Mouse (Mus musculus): Measurements from ENCODE around the gene Gm10521.
"Not testable (repeated sequence)": the region's sequence is repeated elsewhere in the genome, so short reads cannot be mapped to it uniquely, and the experiment has no call there.

Gm10521 gene

DNA sequence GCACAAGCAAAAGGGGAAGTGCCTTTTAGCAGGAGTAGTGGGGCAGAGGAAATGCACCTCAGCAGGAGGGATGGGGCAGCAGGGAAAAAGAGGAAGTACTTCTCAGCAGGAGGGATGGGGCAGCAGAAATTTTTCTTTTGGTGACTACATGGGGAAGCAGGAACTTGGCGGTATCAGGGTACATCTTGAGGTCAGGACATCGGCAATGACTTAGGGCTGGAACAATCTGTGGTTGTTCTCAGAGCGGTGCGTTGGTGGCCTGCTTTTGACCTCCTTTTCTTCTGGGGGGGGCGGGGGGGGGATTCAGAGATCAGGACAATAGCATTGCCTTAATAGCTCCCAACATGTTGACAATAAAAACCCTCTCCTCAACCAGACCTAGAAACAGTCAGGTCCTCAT lies at the start of gene Gm10521:
Gene Gm10521 (plus strand): TSS at position 301 of the 400 bp plus-strand sequence.
- DNase-seq = not testable (repeated sequence)

DNA sequence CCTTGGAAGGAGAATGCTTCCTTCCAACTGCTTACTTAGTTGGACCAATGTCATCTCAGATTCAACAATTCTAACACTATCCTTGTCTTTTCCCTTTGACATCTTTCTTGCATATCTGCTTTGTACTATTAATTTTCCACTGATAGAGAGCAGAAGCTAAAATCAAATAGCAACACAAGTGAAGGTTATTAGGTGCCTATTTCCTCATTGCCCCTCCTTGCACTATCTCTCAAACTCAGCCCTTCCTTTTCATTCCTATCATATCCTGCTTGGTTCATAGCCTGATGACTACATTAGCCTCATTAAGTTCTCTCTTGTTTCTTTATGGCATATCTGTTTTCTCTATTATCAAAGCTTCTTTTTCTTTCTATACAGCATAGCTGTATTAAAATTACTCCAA lies 47.3 kb upstream of the Gm10521 start:
- DNase-seq = no peak

DNA sequence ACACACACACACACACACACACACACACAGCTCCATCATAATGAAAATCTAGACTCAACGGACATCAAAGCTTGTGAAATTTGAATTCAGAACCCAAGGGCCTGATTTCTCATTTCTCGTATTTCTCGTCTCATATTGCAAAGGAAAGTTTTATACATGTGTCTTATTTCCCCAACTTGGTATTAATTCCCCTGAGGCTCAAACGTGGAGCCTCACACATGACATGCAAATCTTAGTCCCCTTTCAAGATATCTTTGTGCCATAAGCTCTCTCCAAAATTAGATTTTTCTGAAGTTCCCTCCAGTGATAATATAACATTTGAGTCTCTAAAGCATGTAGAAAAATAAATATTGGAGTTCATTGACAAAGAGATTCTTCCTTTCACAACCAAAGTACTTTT lies 46.7 kb upstream of the Gm10521 start:
- DNase-seq = no peak

DNA sequence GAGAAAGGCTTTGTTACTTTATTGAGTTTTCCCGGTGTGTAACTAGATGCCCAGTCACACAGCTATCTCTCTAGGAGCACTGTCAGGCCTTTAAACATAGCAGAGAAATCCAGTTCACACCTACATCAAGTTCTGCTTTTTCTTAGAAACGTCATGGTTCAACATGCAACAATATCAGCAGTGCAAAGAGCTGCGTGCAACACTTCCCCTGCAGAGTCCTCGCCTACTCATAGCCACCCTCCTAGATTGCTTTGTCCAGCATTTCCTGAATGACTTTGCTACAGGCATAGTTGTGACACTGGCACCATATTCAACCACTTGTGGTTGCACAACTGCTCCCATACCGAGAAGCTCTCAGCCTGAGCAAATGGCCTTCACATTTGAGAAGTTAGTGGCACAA lies 46.0 kb upstream of the Gm10521 start:
- no peak for DNase-seq

DNA sequence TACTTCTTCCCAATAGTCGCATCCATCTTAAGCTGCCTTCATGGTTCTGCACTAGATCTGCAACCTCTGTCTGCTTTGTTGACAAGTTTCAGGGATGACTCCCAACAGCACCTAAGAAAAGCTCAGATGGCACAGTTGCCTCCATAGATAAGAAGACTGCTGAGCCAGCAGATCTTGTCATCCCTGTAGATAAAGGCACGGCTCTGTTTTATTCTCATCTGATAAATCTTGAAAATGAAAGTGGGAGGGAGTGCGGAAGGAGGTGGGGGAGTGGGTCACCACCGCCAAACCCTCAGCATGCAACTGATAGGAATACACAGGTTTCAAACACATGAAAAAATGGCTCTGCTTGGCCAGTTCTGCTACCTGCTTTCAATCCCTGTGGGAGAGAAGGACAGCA lies 30.0 kb upstream of the Gm10521 start:
- DNase-seq = no peak

DNA sequence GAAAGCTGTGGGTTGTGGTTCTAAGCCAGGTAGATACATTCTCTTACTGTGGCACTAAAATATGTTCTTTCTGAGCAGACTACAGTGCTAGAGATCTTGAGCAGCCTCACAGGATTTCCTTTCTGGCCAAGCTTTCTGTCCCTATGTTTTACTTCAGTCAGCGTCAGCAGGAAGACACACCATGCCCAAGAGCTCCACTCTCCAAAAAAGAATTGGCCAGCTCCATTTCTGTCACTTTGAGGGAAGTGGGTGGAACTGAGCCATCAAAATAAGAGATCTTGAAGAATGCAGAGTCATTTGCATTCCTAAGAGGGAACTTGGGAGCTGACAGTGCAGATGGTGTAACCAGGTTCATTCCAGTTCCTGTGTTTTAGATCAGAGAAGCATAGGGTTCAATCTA lies 8.5 kb upstream of the Gm10521 start:
- DNase-seq = no peak

DNA sequence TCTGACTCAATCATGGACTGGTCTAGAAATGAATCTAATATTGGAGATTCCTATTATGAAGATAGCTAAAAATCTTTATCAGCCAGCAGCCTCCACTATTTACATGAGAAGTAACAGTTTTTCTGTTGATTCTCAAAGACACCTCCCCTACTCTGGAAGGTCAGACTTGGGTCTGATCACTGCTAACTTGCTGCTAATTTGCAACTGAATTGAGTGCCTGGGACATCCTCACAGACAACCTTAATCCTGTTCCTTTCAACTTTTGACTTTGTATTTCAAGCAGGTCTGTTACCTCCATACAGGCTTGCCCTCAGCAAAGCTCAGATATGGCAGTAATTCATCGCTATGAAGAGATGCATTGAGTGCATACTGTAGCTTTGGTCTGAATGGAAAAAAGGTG lies 8.5 kb downstream of the Gm10521 start:
- DNase-seq = no peak

DNA sequence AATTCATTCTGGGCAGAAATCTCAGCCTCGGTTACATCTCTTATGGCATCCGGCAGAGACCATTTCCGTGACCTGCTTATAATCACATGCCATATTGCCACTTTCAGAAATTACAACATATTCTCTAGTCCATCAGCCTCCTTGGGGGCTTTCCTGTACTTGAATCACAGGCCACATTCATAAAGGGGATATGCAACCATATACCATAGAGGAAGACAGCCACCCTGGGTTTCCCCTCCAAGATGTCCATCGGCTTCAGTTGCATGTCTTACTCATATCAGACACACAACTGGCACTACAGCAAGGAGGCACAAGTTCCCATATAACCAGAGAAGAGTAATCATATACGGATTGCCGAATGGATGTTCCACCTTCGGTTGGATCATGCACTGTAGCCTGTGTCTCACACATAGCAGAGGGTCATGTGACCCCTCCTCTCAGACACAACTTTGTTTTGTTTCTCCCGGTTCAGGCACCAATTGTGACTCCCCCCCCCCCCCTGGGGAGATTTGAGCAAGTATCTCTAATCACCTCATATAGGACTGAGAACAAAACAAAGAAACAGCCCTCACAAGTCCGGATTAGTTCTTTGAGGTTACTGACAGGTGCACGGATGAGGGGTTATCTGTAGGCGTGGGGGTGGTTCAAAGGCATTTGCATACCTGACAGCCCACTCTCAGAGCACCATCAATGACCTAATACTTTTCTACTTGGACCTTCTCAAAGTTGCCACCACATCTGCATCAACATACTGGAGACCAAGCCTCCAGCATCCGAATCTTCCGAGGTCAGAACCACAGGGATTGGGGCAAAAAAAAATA lies 20.4 kb downstream of the Gm10521 start:
- DNase-seq = no peak

DNA sequence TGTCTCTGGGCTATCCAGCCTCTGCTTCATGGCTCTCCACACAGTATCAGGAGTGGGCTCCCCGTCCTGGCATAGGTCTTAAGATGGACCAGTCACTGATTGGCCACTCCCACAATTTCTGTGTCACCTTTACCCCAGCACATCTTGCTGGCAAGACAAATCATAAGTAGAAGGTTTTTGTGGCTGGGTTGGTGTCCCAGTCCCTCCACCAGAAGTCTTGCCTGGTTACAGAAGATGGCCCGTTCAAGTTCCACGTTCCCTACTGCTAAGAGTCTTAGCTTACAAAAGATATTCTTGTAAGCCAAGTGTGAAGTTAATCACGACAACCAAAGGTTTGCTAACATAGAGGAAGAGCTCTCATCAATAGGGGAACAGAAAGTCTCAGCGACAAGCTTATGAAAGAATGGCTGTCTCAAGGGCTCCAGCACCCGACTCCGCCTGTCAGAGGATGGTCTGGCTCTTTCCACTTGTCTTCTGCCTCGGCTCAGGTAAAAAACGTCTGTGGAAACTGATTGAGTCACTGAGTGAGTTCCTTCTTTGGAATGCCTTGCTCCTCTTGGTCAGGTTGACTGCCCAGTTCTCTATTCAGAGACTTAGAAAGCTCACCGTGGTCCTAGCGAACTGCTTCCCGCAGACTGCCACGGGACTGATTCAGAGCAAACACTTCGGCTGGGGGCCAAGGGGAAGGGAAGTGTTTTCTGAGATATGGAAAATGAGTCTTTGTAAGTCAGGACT lies 22.0 kb downstream of the Gm10521 start, which contains the start of gene Slamf6:
Gene Slamf6 (plus strand): TSS at position 211 of the 735 bp plus-strand sequence.
- DNase-seq = no peak

DNA sequence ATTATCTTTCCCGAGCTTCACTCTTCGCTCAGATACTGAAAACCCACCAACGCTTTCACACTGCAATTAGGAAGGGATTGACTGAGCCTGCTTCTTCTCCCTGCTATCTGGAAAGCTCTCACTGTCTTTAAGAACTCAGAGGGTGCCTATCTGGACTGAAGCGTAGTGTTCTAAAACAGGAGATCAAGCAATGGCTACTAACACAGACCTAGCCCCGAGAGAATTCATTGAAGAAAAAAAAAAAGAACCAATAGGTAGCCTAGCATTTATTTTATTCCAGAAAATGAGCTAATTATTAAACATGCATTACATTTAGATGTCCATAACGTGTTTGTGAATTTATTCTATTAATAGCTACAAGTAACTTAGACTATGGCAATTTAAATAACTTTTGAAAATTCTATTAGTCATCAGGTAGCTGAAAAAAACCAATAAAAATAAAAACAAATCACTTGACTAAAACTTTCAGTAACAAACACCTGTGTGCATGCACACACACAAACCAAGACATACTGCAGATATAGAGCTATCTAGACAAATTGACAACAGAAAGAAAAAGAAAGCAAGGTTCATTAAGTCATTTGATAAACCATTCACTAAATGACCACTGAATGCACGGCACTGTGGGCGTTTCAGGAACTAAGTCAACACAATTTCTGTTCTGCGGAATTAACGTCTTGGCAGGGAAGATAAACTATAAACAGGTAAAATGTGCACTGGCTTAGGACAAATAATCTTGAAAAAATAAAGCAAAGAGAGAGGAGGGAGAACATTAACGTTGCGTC lies 22.9 kb downstream of the Gm10521 start:
- DNase-seq = no peak

DNA sequence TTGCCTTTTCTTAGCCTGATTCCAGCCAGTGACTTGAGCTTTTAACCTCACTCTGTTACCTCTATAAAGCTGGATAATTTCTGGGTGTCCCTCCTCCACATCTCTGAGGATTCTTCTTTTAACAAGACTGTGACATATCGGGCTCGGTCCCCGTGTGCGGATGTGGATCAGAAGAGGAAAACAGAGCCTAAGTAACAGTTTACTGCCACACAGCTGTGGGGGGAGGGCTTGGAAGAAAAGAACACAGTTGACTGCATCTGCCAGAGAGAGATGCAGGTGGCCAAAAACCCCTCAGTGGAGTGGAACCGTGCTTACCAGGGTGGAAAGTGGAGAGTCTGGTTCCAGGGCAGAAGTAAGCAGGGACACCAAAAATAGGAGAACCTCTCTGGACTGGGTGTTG lies 23.7 kb downstream of the Gm10521 start:
- no peak for DNase-seq

DNA sequence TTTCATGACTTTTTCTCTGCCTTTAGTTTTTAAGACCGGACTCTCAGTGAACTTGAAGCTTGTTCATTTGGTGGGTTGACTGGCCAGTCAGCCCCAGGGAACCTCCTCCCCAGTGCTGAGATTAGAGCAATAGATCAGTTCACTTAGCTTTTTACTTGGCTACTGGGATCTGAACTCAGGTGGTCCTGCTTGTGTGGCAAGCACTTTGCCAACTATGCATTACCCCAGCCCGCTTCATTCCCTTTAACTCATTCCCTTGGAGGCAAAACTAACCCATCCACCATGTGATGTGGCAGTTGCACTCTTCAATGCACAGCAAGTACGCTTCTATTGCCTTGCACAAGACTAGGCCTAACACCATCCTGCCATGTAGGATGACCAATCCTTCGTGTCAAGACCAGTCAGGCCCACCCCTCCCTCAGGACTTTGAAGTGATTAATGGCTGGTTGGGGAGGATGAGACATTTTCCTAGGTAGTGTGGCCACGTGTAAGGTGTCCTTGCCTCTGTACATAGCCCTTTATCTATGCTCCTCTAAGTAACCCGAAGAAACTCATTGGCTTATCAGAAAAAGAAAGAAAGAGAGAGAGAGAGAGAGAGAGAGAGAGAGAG lies 24.5 kb downstream of the Gm10521 start:
- DNase-seq = no peak

DNA sequence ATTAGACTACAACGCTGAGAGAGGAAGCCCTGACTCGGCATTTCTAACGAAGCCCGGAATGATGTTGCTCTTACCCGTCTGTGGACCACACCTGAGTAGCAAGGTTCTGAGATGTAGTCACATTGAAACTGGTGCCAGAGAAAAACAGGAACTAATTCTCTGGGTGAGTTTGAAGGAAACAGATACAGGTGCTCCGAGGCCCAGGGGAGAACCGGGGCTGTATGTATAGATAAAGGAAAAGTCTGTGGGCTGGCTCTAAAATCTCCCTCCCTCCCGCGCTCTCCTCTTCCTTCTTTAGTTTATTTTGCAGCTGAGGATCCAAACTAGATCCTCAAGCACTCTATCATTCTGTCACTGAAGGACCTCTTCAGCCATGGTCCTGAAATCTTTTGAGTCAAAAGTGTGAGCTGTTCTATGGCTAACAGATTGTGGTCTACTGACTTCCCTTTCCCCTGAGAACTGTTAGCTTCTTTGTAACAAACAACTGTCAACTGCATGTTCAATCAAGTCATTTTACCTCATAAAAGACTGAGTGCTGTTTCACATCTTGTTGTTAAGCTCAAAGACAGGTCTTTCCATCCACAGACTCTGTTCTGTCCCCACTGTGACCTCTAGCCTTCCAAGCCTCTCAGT lies 25.6 kb downstream of the Gm10521 start:
- DNase-seq = no peak

DNA sequence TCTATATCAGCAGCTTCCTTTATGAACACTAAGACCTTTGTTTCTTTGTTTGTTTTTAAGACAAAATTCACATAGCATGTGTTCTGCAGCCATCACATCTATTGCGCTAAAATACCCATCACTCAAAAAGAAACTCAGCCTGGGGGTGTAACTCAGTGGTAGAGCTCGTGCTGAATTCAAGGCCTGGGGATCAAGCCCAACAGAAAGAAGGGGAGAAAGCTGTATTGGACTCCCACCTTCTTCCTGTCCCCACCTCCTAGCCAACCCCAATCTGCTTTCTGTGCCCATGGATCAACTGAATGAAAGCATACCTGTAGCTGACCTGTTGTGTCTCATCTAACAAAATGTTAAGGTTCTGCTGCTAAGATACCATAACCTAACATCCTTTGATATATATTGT lies 26.2 kb downstream of the Gm10521 start:
- no peak for DNase-seq

DNA sequence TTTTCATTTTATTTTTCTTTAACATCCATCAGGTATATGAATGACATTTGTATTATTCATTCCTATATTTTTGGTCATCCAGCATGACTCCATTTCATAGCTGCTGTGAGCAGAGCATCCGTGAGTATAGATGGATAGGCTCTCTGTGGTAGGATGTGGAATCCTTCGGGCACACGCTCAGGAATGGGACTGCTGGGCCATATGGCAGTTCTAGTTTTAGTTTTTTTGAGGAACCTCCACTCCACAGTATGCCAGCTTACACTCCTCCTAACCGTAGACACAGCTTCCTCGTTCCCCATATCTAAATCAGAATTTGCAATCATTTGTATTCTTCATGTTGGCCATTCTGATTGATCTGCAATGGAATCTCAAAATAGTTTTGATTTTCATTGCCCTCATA lies 27.4 kb downstream of the Gm10521 start:
- no peak for DNase-seq

DNA sequence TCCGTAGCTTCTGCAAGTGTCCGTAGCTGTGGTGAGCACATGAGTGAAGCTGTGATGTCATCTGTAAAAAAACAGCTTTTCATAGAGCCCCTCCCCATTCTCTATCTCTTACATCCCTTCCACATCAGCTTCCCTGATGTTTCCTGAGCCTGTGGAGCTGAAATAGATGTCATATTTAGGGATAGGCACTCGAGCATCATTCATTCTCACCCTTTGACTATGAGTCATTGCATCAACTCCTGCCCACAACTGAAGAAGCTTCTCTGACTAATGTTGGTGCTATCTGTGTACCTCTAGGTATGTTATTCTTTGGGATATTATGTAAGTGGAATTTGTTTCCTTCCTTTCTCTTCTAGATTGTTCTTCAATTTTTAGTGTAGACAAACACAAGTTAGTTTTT lies 29.4 kb downstream of the Gm10521 start:
- DNase-seq = no peak

DNA sequence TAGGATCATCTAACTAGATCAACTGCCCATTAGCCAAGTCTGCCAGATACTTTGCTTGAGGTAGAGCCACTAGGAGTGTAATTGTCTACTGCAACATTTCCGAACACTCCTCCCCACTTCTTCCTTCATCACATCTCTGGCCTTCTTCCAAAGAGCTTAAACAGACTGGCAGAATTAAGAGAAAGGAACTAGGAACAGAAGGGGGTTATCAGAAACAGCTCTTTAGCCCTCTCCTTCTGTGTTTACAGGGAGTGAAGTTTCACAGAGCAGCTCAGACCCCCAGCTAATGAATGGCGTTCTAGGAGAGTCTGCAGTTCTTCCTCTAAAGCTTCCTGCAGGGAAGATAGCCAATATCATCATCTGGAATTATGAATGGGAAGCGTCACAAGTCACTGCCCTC lies 38.4 kb downstream of the Gm10521 start:
- DNase-seq = no peak

DNA sequence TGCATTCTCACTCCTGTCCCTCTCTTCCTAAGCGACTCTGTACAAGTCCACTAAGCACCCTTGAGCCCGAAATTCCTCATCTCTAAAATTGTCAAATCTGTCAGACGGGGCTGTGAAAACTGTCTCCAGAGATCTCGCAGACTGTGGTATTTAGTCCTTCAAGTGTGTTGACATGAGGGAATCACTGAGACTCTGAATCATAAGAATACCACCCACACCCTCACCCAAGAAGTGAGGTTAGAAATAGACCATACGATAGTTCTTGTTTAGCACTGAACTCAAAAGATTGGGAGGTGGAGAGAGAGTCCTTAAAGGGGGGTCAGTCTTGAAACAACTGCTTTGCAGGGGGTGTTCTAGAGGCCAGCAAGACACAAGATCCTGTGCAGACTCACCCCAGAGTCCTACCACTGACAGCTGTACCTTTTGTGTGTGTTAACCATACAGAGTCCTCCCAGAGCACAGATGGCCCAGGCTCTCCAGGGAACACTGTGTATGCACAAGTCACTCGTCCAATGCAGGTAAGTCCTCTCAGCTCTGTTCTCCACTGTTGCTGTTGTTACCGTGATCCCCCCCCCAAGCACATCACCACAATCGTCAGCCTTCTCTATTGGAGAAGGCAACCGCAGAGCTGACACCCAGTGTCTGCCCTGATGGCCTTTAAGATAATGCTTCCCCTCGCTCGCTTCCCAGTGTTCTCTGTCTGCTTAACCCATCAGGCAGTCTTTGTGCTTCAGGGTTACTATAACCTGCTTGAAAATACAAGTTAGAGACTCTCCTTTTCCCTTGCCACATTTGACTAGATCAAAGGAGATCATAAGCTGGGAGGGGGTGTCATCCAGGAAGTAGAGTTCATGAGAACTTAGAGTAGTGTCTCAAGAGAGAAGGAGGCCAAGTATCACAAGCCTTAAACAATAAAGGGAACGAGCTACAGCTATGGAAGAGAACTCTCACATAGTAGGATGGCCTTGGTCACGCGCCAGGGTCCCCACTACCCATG lies 43.8 kb downstream of the Gm10521 start:
- no peak for DNase-seq

DNA sequence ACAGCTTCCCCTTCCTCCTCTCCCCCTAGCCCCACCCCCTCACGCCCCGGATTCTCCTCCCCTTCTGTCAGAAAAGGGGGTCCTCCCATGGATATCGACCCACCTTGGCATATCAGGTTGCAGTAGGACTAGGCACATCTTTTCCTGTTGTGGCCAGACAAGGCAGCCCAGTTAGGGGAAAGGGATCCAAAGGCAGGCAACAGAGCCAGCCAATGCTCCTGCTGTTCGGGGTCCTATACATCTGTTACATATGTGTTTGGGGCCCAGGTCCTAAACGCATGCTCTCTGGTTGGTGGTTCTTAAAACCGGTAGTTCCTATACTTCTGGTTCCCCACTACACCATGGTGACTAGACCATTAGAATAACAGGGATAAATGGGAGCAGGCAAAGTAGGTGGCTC lies 45.2 kb downstream of the Gm10521 start:
- no peak for DNase-seq

DNA sequence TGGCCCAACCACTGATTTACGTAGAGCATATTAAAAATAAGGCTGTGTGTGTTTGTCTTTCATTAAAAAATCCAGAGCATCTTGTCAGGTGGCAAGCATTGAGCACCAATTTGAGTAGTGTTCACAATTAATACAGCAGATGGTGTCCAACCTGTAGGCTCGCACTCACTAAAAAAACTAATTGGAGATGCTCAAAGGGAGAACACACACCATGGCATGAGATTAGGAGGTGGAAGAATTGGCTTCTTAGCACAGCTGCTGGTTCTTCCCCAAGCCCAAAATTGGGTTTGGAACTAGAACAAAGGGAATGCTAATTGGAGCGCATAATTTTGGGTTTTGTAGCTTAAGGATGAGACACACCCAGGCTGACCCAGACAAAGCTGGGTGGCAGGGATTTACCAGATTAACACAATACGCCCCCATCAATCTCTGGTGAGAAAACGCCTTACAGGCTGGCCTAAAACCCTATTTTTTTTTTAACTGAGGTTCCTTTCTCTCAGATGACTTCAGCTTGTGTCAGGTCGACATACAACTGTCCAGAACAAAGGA lies 51.1 kb downstream of the Gm10521 start:
- no peak for DNase-seq

Measured in cerebellum, postnatal 25 days (tissue).